ENCODE assay signal across 36 mouse cellular contexts in the genomic region with DNA sequence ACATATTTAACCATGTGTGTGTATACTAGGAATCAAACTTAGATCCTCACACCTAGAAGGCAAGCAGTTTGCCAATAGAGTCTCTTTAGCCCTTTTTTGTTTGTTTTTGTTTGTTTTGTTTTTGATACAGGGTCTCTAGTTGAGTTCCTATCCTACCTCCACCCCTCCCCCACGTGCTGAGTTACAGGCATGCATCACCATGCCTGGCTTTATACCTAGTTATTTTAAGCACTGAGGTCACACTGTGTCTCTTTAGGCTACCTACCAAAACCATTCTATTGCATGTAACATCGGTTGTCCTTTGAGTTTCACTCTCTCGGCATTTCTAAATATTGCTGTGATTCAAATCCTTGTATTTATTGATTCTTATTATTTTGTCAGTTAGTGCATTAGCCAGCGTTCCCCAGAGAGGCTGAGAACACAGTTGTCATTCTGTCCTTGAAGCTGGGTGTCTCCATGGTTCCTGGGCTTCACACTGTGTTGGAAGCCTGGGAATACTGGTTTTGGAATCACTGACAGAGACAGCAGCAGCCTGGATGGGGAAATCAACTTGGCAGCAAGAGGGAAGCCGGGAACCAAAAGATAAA. TPM values are rescaled to one million over a fixed set of nuclear protein-coding genes. Genes with fewer than 3 reads are reported as not detected.
DNase-seq lines count a peak whose midpoint lies in the region; ATAC-seq and TF ChIP-seq lines count a peak whose summit lies in the region.
"Had no signal": no experiment of that assay in that cellular context is flagged by ENCODE, and none has a peak within 500 bp of the region (broad histone marks: within the 10 kb centered on the region; RNA-seq: fewer than 3 reads in every experiment).

No protein-coding gene starts in this region.

- no peaks in the 10 kb centered on the region for H3K79me2 ChIP-seq in heart, adult 2 months (replicated peaks; ENCODE audit: control insufficient read depth, insufficient read depth, low read length)

- intact Hi-C loops in heart, adult 2 months (cut with DNase I), result no loop called here
- intact Hi-C loops in left cerebral cortex, adult 2 months (cut with DNase I), result loop anchor here (10.0 kb wide), 1 partner anchor 339 kb away; no protein-coding TSS in a partner anchor

- ATAC-seq in heart, embryonic 14.5 days (ENCODE audit: insufficient number of reproducible peaks, insufficient read depth, low FRiP score, low read depth), result no peak
- ATAC-seq: CD4-positive, CD25-positive, alpha-beta regulatory T cell, adult 4 months; forebrain, embryonic 16.5 days; hindbrain, embryonic 16.5 days; intestine, embryonic 15.5 days; midbrain, embryonic 16.5 days had no signal

- no peak for DNase-seq in heart, adult 2 months
- no peak for DNase-seq in heart, adult 11 months
- peak; percentile 50 for DNase-seq in adipocyte (ENCODE audit: low spot score)
- peak; percentile 70 for DNase-seq in heart, postnatal 4 days
- no peak for DNase-seq in thymus, postnatal 0 days (ENCODE audit: low spot score)
- DNase-seq in left cerebral cortex, adult 2 months (ENCODE audit: extremely low spot score in 1 of 2, low spot score in 2 of 2), result no peak
- DNase-seq: adrenal gland, postnatal 25 days; cerebellum, adult 11-12 months; cerebellum, adult 9-11 months; gastrocnemius, postnatal 14 days; kidney, adult 2 months; kidney, postnatal 36 days; layer of hippocampus, postnatal 36 days; right cerebral cortex, postnatal 4 days; thymus, postnatal 14 days had no signal

- 0 out of 2 replicates have a peak, but pooled peaks cover 2% of the 10 kb centered on the region for H3K36me3 ChIP-seq in heart, adult 2 months (ENCODE audit: control insufficient read depth, insufficient read depth, low read length)
- H3K36me3 ChIP-seq in heart, embryonic 14.5 days (ENCODE audit: control insufficient read depth, insufficient read depth, low read length), result no peaks in the 10 kb centered on the region
- H3K36me3 ChIP-seq: embryonic facial prominence, embryonic 13.5 days; forebrain, embryonic 10.5 days; intestine, embryonic 15.5 days; limb, embryonic 10.5 days; limb, embryonic 15.5 days; liver, embryonic 15.5 days; lung, embryonic 15.5 days; neural tube, embryonic 13.5 days; stomach, embryonic 15.5 days had no signal

- H3K27ac ChIP-seq in heart, adult 2 months, result peak overlapping the region; percentile 79
- H3K27ac ChIP-seq in heart, embryonic 14.5 days (replicated peaks in 1 of 2; ENCODE audit: control insufficient read depth in 1 of 2, insufficient read depth in 1 of 2, low read depth in 2 of 2, low read length in 2 of 2), result peak overlapping the region; percentile 70 to 86
- no peak overlapping the region for H3K27ac ChIP-seq in left cerebral cortex, adult 2 months
- H3K27ac ChIP-seq: embryonic facial prominence, embryonic 13.5 days; forebrain, embryonic 10.5 days; intestine, embryonic 15.5 days; limb, embryonic 10.5 days; limb, embryonic 15.5 days; liver, embryonic 15.5 days; lung, embryonic 15.5 days; neural tube, embryonic 13.5 days; stomach, embryonic 15.5 days had no signal

- H3K4me1 ChIP-seq in heart, adult 2 months (ENCODE audit: control insufficient read depth, insufficient read depth, low read length), result peaks cover 9% of the 10 kb centered on the region
- H3K4me1 ChIP-seq in heart, embryonic 14.5 days (ENCODE audit: control insufficient read depth in 2 of 2, insufficient read depth in 2 of 2, low read length in 2 of 2), result peaks cover 20 to 28% of the 10 kb centered on the region in 2 experiments
- H3K4me1 ChIP-seq: intestine, embryonic 15.5 days; stomach, embryonic 15.5 days had no signal

- WGBS in heart, adult 2 months, result 43% methylated on average over 5 of the region's 5 CpGs
- WGBS in heart, embryonic 14.5 days, result 21% methylated on average over 5 of the region's 5 CpGs

- H3K9ac ChIP-seq in heart, adult 2 months (ENCODE audit: low read depth, low read length), result peak overlapping the region; percentile 33; the same call in 1 of the 2 replicates
- peak overlapping the region; percentile 57 for H3K9ac ChIP-seq in heart, embryonic 14.5 days (ENCODE audit: low read length)
- H3K9ac ChIP-seq: embryonic facial prominence, embryonic 13.5 days; intestine, embryonic 15.5 days; limb, embryonic 15.5 days; liver, embryonic 15.5 days; lung, embryonic 15.5 days; neural tube, embryonic 13.5 days; stomach, embryonic 15.5 days had no signal

- no peak for TF ChIP-seq EP300 in heart, adult 2 months (IDR thresholded peaks at IDR 0.05; ENCODE audit: insufficient read depth, low read depth, low read length)

- peak overlapping the region; percentile 51 for H3K4me2 ChIP-seq in heart, embryonic 14.5 days (ENCODE audit: low read length)
- H3K4me2 ChIP-seq: embryonic facial prominence, embryonic 13.5 days; intestine, embryonic 15.5 days; limb, embryonic 15.5 days; liver, embryonic 15.5 days; lung, embryonic 15.5 days; midbrain, embryonic 11.5 days; neural tube, embryonic 13.5 days; stomach, embryonic 15.5 days had no signal

- TF ChIP-seq CTCF in heart, adult 2 months (IDR thresholded peaks at IDR 0.05), result no peak
- no peak for TF ChIP-seq CTCF in left cerebral cortex, adult 2 months (IDR thresholded peaks at IDR 0.05)

- no peak for TF ChIP-seq POLR2A in heart, adult 2 months (IDR thresholded peaks at IDR 0.05; ENCODE audit: insufficient read depth, low read depth, low read length)

- H3K4me3 ChIP-seq in heart, adult 2 months, result no peak overlapping the region
- H3K4me3 ChIP-seq in heart, embryonic 14.5 days (ENCODE audit: control insufficient read depth in 1 of 2, insufficient read depth in 1 of 2, low read depth in 1 of 2, low read length in 2 of 2), result no peak overlapping the region
- H3K4me3 ChIP-seq in left cerebral cortex, adult 2 months, result no peak overlapping the region
- H3K4me3 ChIP-seq: embryonic facial prominence, embryonic 13.5 days; forebrain, embryonic 10.5 days; intestine, embryonic 15.5 days; limb, embryonic 10.5 days; limb, embryonic 15.5 days; liver, embryonic 15.5 days; lung, embryonic 15.5 days; neural tube, embryonic 13.5 days; stomach, embryonic 15.5 days had no signal

- no peaks in the 10 kb centered on the region for H3K9me3 ChIP-seq in heart, embryonic 14.5 days (ENCODE audit: control insufficient read depth, low read length)
- H3K9me3 ChIP-seq: embryonic facial prominence, embryonic 13.5 days; forebrain, embryonic 10.5 days; intestine, embryonic 15.5 days; limb, embryonic 10.5 days; limb, embryonic 15.5 days; liver, embryonic 15.5 days; lung, embryonic 15.5 days; neural tube, embryonic 13.5 days; stomach, embryonic 15.5 days had no signal

- no peaks in the 10 kb centered on the region for H3K27me3 ChIP-seq in heart, adult 2 months (ENCODE audit: control insufficient read depth, insufficient read depth, low read length)
- no peaks in the 10 kb centered on the region for H3K27me3 ChIP-seq in heart, embryonic 14.5 days (ENCODE audit: control insufficient read depth, insufficient read depth, low read length)
- H3K27me3 ChIP-seq: intestine, embryonic 15.5 days; lung, embryonic 15.5 days; stomach, embryonic 15.5 days had no signal

RNA-seq across cellular contexts. Expression of gene Atoh8, which starts 28.4 kb away (rescaled TPM):
- 10 to 100 TPM; 11.0 to 13.5 TPM for total RNA-seq in heart, adult 2 months (2021)
- polyA plus RNA-seq in heart, adult 2 months (2012; rRNA removed), result 9.3 and 12.7 TPM in 2 replicates
- 8.9 and 12.0 TPM in 2 replicates for polyA plus RNA-seq in heart, embryonic 14.5 days (2014; fragmentation: Nextera tagmentation; extraction: Ambion mirVana)
- 1 to 10 TPM; 7.2 to 8.6 TPM for total RNA-seq in heart, postnatal 4 days (2021)
- 2.1 and 3.9 TPM in 2 replicates for polyA plus RNA-seq in thymus, postnatal 0 days (2015; fragmentation: Nextera tagmentation; extraction: Ambion mirVana)
- 1 to 10 TPM; 1.5 to 1.9 TPM for total RNA-seq in left cerebral cortex, adult 2 months (2021)
- total RNA-seq: megakaryocyte progenitor cell, adult 5-6 weeks had no signal
- polyA plus RNA-seq: CD4-positive, CD25-positive, alpha-beta regulatory T cell, adult 4 months had no signal

RNA-seq across cellular contexts. Expression of gene Sftpb, which starts 40.6 kb away (rescaled TPM):
- total RNA-seq in heart, adult 2 months (2021), result not detected
- 9.1 TPM in 1 of 2 replicates, not detected in the other for polyA plus RNA-seq in heart, adult 2 months (2012; rRNA removed)
- polyA plus RNA-seq in heart, embryonic 14.5 days (2014; fragmentation: Nextera tagmentation; extraction: Ambion mirVana), result not detected in 2 replicates
- total RNA-seq in heart, postnatal 4 days (2021), result not detected
- polyA plus RNA-seq in thymus, postnatal 0 days (2015; fragmentation: Nextera tagmentation; extraction: Ambion mirVana), result 0.21 TPM in 1 of 2 replicates, not detected in the other
- not detected for total RNA-seq in left cerebral cortex, adult 2 months (2021)
- total RNA-seq: adrenal gland, adult 18-20 months; adrenal gland, postnatal 25 days; gastrocnemius, postnatal 14 days; layer of hippocampus, adult 8-10 months; layer of hippocampus, postnatal 36 days; left cerebral cortex, postnatal 10 days; megakaryocyte progenitor cell, adult 5-6 weeks had no signal
- polyA plus RNA-seq: CD4-positive, CD25-positive, alpha-beta regulatory T cell, adult 4 months; forebrain, embryonic 10.5 days; hindbrain, embryonic 11.5 days; intestine, embryonic 15.5 days; kidney, adult 2 months; limb, embryonic 10.5 days; limb, embryonic 15.5 days; liver, embryonic 15.5 days; midbrain, embryonic 11.5 days; urinary bladder, adult 2 months had no signal

Comparison
In these comparisons a context has a peak if more than half of its experiments do, and no peak if none do; other contexts are left out.
1. DNase-seq: peak in adipocyte (single experiment) and heart, postnatal 4 days (single experiment); none in heart, adult 2 months (0 of 2), heart, adult 11 months (single experiment), thymus, postnatal 0 days (single experiment) and left cerebral cortex, adult 2 months (0 of 2).